Mouse (Mus musculus): ENCODE results near the gene Thada.

GRCm38 (mm10) chr17:84332940-84333339, 133.1 kb downstream of the Thada start:
- no peak for TF ChIP-seq POLR2A (IDR thresholded peaks at IDR 0.05; ENCODE audit: borderline replicate concordance, insufficient read depth, low read length)
- TF ChIP-seq CTCF (IDR thresholded peaks at IDR 0.05; ENCODE audit: borderline replicate concordance, insufficient read depth, low read depth, low read length) = no peak

Data from cerebellum, adult 2 months (tissue).